Mouse (Mus musculus): Measurements from ENCODE around the gene Acsf2. TPM values are rescaled to one million over a fixed set of nuclear protein-coding genes. Genes with fewer than 3 reads are reported as not detected.
A peak's percentile ranks its signal among the peaks of the same experiment; 100 is the strongest.

The Acsf2 gene
- polyA plus RNA-seq, 1 experiment from 2014 or later = 7.0 TPM

GRCm38 (mm10) chr11:94580111-94580740 lies 21.4 kb downstream of the Acsf2 start:
- H3K4me3 ChIP-seq (replicated peaks; ENCODE audit: low read depth, low read length) = no peak overlapping the region
- no peaks in the 10 kb centered on the region for H3K4me1 ChIP-seq (replicated peaks; ENCODE audit: insufficient read depth, low read length)
- 85% methylated on average over 5 of the region's 5 CpGs for WGBS
- H3K9me3 ChIP-seq (replicated peaks; ENCODE audit: low read length) = no peaks in the 10 kb centered on the region
- ATAC-seq (replicated peaks; ENCODE audit: low FRiP score, low read depth) (no peak), DNase-seq (ENCODE audit: low spot score) (no peak)
- H3K9ac ChIP-seq (ENCODE audit: low read depth, low read length) = no peak overlapping the region
- H3K4me2 ChIP-seq (ENCODE audit: low read length) = no peak overlapping the region
- no peak for TF ChIP-seq CTCF (IDR thresholded peaks at IDR 0.05; ENCODE audit: low read depth)
- H3K27me3 ChIP-seq (ENCODE audit: insufficient read depth, low read length) = no peaks in the 10 kb centered on the region
- H3K36me3 ChIP-seq (ENCODE audit: insufficient read depth, low read length) = 0 out of 2 replicates have a peak, but pooled peaks cover 4% of the 10 kb centered on the region
- H3K27ac ChIP-seq = no peak overlapping the region

- Histone ChIP-seq H3K9ac (ENCODE audit: low read depth, low read length) (no peak overlapping the region), H3K4me1 (replicated peaks; ENCODE audit: insufficient read depth, low read length) (no peaks in the 10 kb centered on the region), H3K36me3 (ENCODE audit: insufficient read depth, low read length) (0 out of 2 replicates have a peak, but pooled peaks cover 4% of the 10 kb centered on the region), H3K4me2 (ENCODE audit: low read length) (no peak overlapping the region), H3K4me3 (replicated peaks; ENCODE audit: low read depth, low read length) (no peak overlapping the region), H3K9me3 (replicated peaks; ENCODE audit: low read length) (no peaks in the 10 kb centered on the region), H3K27ac (no peak overlapping the region), H3K27me3 (ENCODE audit: insufficient read depth, low read length) (no peaks in the 10 kb centered on the region)
- WGBS = 76% methylated on average over 9 of the region's 9 CpGs
- no peak for ATAC-seq (replicated peaks; ENCODE audit: low FRiP score, low read depth)
- DNase-seq (ENCODE audit: low spot score) = no peak
- no peak for TF ChIP-seq CTCF (IDR thresholded peaks at IDR 0.05; ENCODE audit: low read depth)
Observed at GRCm38 (mm10) chr11:94576361-94576760, 25.3 kb downstream of the Acsf2 start.

GRCm38 (mm10) chr11:94575036-94575435 lies 26.6 kb downstream of the Acsf2 start:
- no peak overlapping the region for H3K27ac ChIP-seq
- no peak for TF ChIP-seq CTCF (IDR thresholded peaks at IDR 0.05; ENCODE audit: low read depth)
- 77% methylated on average over 2 of the region's 2 CpGs for whole genome bisulfite sequencing
- no peak for DNase-seq (ENCODE audit: low spot score)
- H3K4me3 ChIP-seq (replicated peaks; ENCODE audit: low read depth, low read length) = no peak overlapping the region
- no peaks in the 10 kb centered on the region for H3K9me3 ChIP-seq (replicated peaks; ENCODE audit: low read length)
- 0 out of 2 replicates have a peak, but pooled peaks cover 4% of the 10 kb centered on the region for H3K36me3 ChIP-seq (ENCODE audit: insufficient read depth, low read length)
- no peak overlapping the region for H3K4me2 ChIP-seq (ENCODE audit: low read length)
- no peaks in the 10 kb centered on the region for H3K4me1 ChIP-seq (replicated peaks; ENCODE audit: insufficient read depth, low read length)
- H3K27me3 ChIP-seq (ENCODE audit: insufficient read depth, low read length) = no peaks in the 10 kb centered on the region
- ATAC-seq (replicated peaks; ENCODE audit: low FRiP score, low read depth) = no peak
- H3K9ac ChIP-seq (ENCODE audit: low read depth, low read length) = no peak overlapping the region

- H3K27me3 ChIP-seq (ENCODE audit: insufficient read depth, low read length) = no peaks in the 10 kb centered on the region
- no peak for ATAC-seq (replicated peaks; ENCODE audit: low FRiP score, low read depth)
Observed at GRCm38 (mm10) chr11:94574560-94574959, 27.1 kb downstream of the Acsf2 start.

GRCm38 (mm10) chr11:94571850-94572249 lies 29.8 kb downstream of the Acsf2 start:
- no peaks in the 10 kb centered on the region for H3K4me1 ChIP-seq (replicated peaks; ENCODE audit: insufficient read depth, low read length)
- H3K9me3 ChIP-seq (replicated peaks; ENCODE audit: low read length) = no peaks in the 10 kb centered on the region
- ATAC-seq (replicated peaks; ENCODE audit: low FRiP score, low read depth) (no peak), DNase-seq (ENCODE audit: low spot score) (no peak)
- 0 out of 2 replicates have a peak, but pooled peaks cover 4% of the 10 kb centered on the region for H3K36me3 ChIP-seq (ENCODE audit: insufficient read depth, low read length)
- H3K27me3 ChIP-seq (ENCODE audit: insufficient read depth, low read length) = no peaks in the 10 kb centered on the region
- no peak for TF ChIP-seq CTCF (IDR thresholded peaks at IDR 0.05; ENCODE audit: low read depth)
- 83% methylated on average over 1 of the region's 1 CpGs for WGBS
- H3K4me2 ChIP-seq (ENCODE audit: low read length) = no peak overlapping the region
- H3K9ac ChIP-seq (ENCODE audit: low read depth, low read length) = no peak overlapping the region
- no peak overlapping the region for H3K27ac ChIP-seq
- H3K4me3 ChIP-seq (replicated peaks; ENCODE audit: low read depth, low read length) = no peak overlapping the region

More at GRCm38 (mm10) chr11:94574560-94574959, 27.1 kb downstream of the Acsf2 start:
- no peak overlapping the region for H3K4me3 ChIP-seq (replicated peaks; ENCODE audit: low read depth, low read length)
- TF ChIP-seq CTCF (IDR thresholded peaks at IDR 0.05; ENCODE audit: low read depth) = peak; percentile 33; the same call in 1 of the 2 replicates
- no peaks in the 10 kb centered on the region for H3K9me3 ChIP-seq (replicated peaks; ENCODE audit: low read length)
- H3K9ac ChIP-seq (ENCODE audit: low read depth, low read length) = no peak overlapping the region
- WGBS = 29% methylated on average over 6 of the region's 7 CpGs
- no peak overlapping the region for H3K27ac ChIP-seq
- no peaks in the 10 kb centered on the region for H3K4me1 ChIP-seq (replicated peaks; ENCODE audit: insufficient read depth, low read length)
- 0 out of 2 replicates have a peak, but pooled peaks cover 4% of the 10 kb centered on the region for H3K36me3 ChIP-seq (ENCODE audit: insufficient read depth, low read length)
- H3K4me2 ChIP-seq (ENCODE audit: low read length) = no peak overlapping the region
- no peak for DNase-seq (ENCODE audit: low spot score)

- Histone ChIP-seq H3K27me3 (ENCODE audit: insufficient read depth, low read length) (no peaks in the 10 kb centered on the region), H3K9ac (ENCODE audit: low read depth, low read length) (no peak overlapping the region), H3K4me2 (ENCODE audit: low read length) (no peak overlapping the region), H3K27ac (peak overlapping the region; percentile 82), H3K4me1 (replicated peaks; ENCODE audit: insufficient read depth, low read length) (no peaks in the 10 kb centered on the region), H3K9me3 (replicated peaks; ENCODE audit: low read length) (no peaks in the 10 kb centered on the region), H3K4me3 (replicated peaks; ENCODE audit: low read depth, low read length) (no peak overlapping the region), H3K36me3 (ENCODE audit: insufficient read depth, low read length) (no peaks in the 10 kb centered on the region)
- TF ChIP-seq CTCF (IDR thresholded peaks at IDR 0.05; ENCODE audit: low read depth) = no peak
- DNase-seq (ENCODE audit: low spot score) (peak; percentile 56), ATAC-seq (replicated peaks; ENCODE audit: low FRiP score, low read depth) (no peak)
- 46% methylated on average over 9 of the region's 9 CpGs for WGBS
Observed at GRCm38 (mm10) chr11:94570612-94571011, 31.1 kb downstream of the Acsf2 start.
